Mouse (Mus musculus): ENCODE results near the gene Sord. TPM values are rescaled to one million over a fixed set of nuclear protein-coding genes. Genes with fewer than 3 reads are reported as not detected.

The Sord gene
- polyA plus RNA-seq, 1 experiment, result 87.1 TPM

- no peak overlapping the region for H3K4me3 ChIP-seq (ENCODE audit: insufficient read depth, low read depth, low read length)
- peaks cover 2% of the 10 kb centered on the region; the same call in 1 of the 2 replicates for H3K4me1 ChIP-seq (ENCODE audit: control insufficient read depth, insufficient read depth, insufficient read length, low read length)
- no peak overlapping the region for H3K27ac ChIP-seq (replicated peaks; ENCODE audit: low read depth, low read length)
Observed at GRCm38 (mm10) chr2:122302574-122303241, 68.2 kb downstream of the Sord start.

- no peak overlapping the region for H3K27ac ChIP-seq (replicated peaks; ENCODE audit: low read depth, low read length)
- peaks cover 2% of the 10 kb centered on the region; the same call in 1 of the 2 replicates for H3K4me1 ChIP-seq (ENCODE audit: control insufficient read depth, insufficient read depth, insufficient read length, low read length)
- no peak overlapping the region for H3K4me3 ChIP-seq (ENCODE audit: insufficient read depth, low read depth, low read length)
Observed at GRCm38 (mm10) chr2:122304544-122304943, 70.0 kb downstream of the Sord start.

- H3K4me3 ChIP-seq (ENCODE audit: insufficient read depth, low read depth, low read length), result no peak overlapping the region
- peaks cover 2% of the 10 kb centered on the region; the same call in 1 of the 2 replicates for H3K4me1 ChIP-seq (ENCODE audit: control insufficient read depth, insufficient read depth, insufficient read length, low read length)
- H3K27ac ChIP-seq (replicated peaks; ENCODE audit: low read depth, low read length), result no peak overlapping the region
Observed at GRCm38 (mm10) chr2:122305097-122305892, 70.7 kb downstream of the Sord start.

- Histone ChIP-seq H3K27ac (replicated peaks; ENCODE audit: low read depth, low read length) (no peak overlapping the region), H3K4me3 (ENCODE audit: insufficient read depth, low read depth, low read length) (no peak overlapping the region), H3K4me1 (ENCODE audit: control insufficient read depth, insufficient read depth, insufficient read length, low read length) (peaks cover under 1% of the 10 kb centered on the region; the same call in 1 of the 2 replicates)
Observed at GRCm38 (mm10) chr2:122306184-122306583, 71.6 kb downstream of the Sord start.

GRCm38 (mm10) chr2:122309647-122310046 lies 75.1 kb downstream of the Sord start:
- no peak overlapping the region for H3K4me3 ChIP-seq (ENCODE audit: insufficient read depth, low read depth, low read length)
- H3K27ac ChIP-seq (replicated peaks; ENCODE audit: low read depth, low read length), result no peak overlapping the region
- no peaks in the 10 kb centered on the region for H3K4me1 ChIP-seq (ENCODE audit: control insufficient read depth, insufficient read depth, insufficient read length, low read length)

GRCm38 (mm10) chr2:122311561-122311960 lies 77.0 kb downstream of the Sord start:
- no peak overlapping the region for H3K27ac ChIP-seq (replicated peaks; ENCODE audit: low read depth, low read length)
- no peak overlapping the region for H3K4me3 ChIP-seq (ENCODE audit: insufficient read depth, low read depth, low read length)
- no peaks in the 10 kb centered on the region for H3K4me1 ChIP-seq (ENCODE audit: control insufficient read depth, insufficient read depth, insufficient read length, low read length)

- no peaks in the 10 kb centered on the region for H3K4me1 ChIP-seq (ENCODE audit: control insufficient read depth, insufficient read depth, insufficient read length, low read length)
- no peak overlapping the region for H3K27ac ChIP-seq (replicated peaks; ENCODE audit: low read depth, low read length)
- H3K4me3 ChIP-seq (ENCODE audit: insufficient read depth, low read depth, low read length), result peak overlapping the region; percentile 36
Observed at GRCm38 (mm10) chr2:122312722-122313417, 78.3 kb downstream of the Sord start.

GRCm38 (mm10) chr2:122313536-122313935 lies 79.0 kb downstream of the Sord start, which contains the start of gene Duoxa1:
TSS of gene Duoxa1 (minus strand) at chr2:122313730.
- H3K27ac ChIP-seq (replicated peaks; ENCODE audit: low read depth, low read length), result no peak within 1 kb of the TSS
- H3K4me3 ChIP-seq (ENCODE audit: insufficient read depth, low read depth, low read length), result peak within 1 kb of the TSS; percentile 36
- H3K4me1 ChIP-seq (ENCODE audit: control insufficient read depth, insufficient read depth, insufficient read length, low read length), result no peaks in the 10 kb centered on the region

Other genes with a start within 250 kb of the Sord start
- 6.8 and 9.9 TPM in 2 replicates for gene Eif3j1, start 206.2 kb upstream of the Sord start, polyA plus RNA-seq (2012; ENCODE audit: insufficient read depth, insufficient read length, missing spikeins)
- 6.1 and 7.8 TPM in 2 replicates for gene Spg11, start 116.4 kb upstream of the Sord start, polyA plus RNA-seq (2012; ENCODE audit: insufficient read depth, insufficient read length, missing spikeins)
- 1,264 and 2,088 TPM in 2 replicates for gene B2m, start 87.1 kb upstream of the Sord start, polyA plus RNA-seq (2012; ENCODE audit: insufficient read depth, insufficient read length, missing spikeins)
- gene Trim69, start 74.0 kb upstream of the Sord start, polyA plus RNA-seq (2012; ENCODE audit: insufficient read depth, insufficient read length, missing spikeins), result not detected in 2 replicates
- gene Patl2, start 48.6 kb upstream of the Sord start, polyA plus RNA-seq (2012; ENCODE audit: insufficient read depth, insufficient read length, missing spikeins), result not detected in 2 replicates
- not detected in 2 replicates for gene Terb2, start 48.5 kb upstream of the Sord start, polyA plus RNA-seq (2012; ENCODE audit: insufficient read depth, insufficient read length, missing spikeins)
- gene Duox2, start 63.7 kb downstream of the Sord start, polyA plus RNA-seq (2012; ENCODE audit: insufficient read depth, insufficient read length, missing spikeins), result not detected in 2 replicates
- gene Duoxa2, start 64.2 kb downstream of the Sord start, polyA plus RNA-seq (2012; ENCODE audit: insufficient read depth, insufficient read length, missing spikeins), result not detected in 2 replicates
- 0.67 TPM in 1 of 2 replicates, not detected in the other for gene Duoxa1, start 79.0 kb downstream of the Sord start, polyA plus RNA-seq (2012; ENCODE audit: insufficient read depth, insufficient read length, missing spikeins)
- not detected in 2 replicates for gene Duox1, start 80.9 kb downstream of the Sord start, polyA plus RNA-seq (2012; ENCODE audit: insufficient read depth, insufficient read length, missing spikeins)
- gene Shf, start 134.4 kb downstream of the Sord start, polyA plus RNA-seq (2012; ENCODE audit: insufficient read depth, insufficient read length, missing spikeins), result 3.1 and 4.5 TPM in 2 replicates
- 6.6 and 15.1 TPM in 2 replicates for gene Slc28a2, start 191.7 kb downstream of the Sord start, polyA plus RNA-seq (2012; ENCODE audit: insufficient read depth, insufficient read length, missing spikeins)